Mouse (Mus musculus) lung, embryonic 15.5 days (tissue): ENCODE data around the gene Mcm9. TPM values are rescaled to one million over a fixed set of nuclear protein-coding genes. Genes with fewer than 3 reads are reported as not detected.

Experiments
- ATAC-seq: fragments of 200-750 bp; cut with Nextera tagmentation; 2 replicates; pipeline ENCODE4 v1.8.0; 2017; ENCODE audit warnings: moderate number of reproducible peaks, borderline replicate concordance; ENCODE audit not compliant: low FRiP score, low TSS enrichment; ENCODE audit errors: extremely low read depth
- H3K27ac ChIP-seq: fragments of 300-500 bp; sonication (generic); 2 replicates; pipeline ENCODE4 v1.5.1; 2015; ENCODE audit warnings: moderate library complexity, mild to moderate bottlenecking, inconsistent platforms
- H3K27me3 ChIP-seq: fragments of 300-500 bp; sonication (generic); 2 replicates; pipeline ENCODE4 v1.6.1; 2015; ENCODE audit warnings: inconsistent platforms
- H3K36me3 ChIP-seq: fragments of 300-500 bp; sonication (generic); 2 replicates; pipeline ENCODE4 v1.6.1; 2015; ENCODE audit warnings: inconsistent platforms
- H3K4me1 ChIP-seq: fragments of 300-500 bp; sonication (generic); 2 replicates; pipeline ENCODE4 v1.6.1; 2015; ENCODE audit warnings: inconsistent platforms
- H3K4me2 ChIP-seq: fragments of 300-500 bp; sonication (generic); 2 replicates; pipeline ENCODE4 v1.6.1; 2015; ENCODE audit warnings: inconsistent platforms, mild to moderate bottlenecking, moderate library complexity
- H3K4me3 ChIP-seq: fragments of 300-500 bp; sonication (generic); 2 replicates; pipeline ENCODE4 v1.5.1; 2015; ENCODE audit warnings: mild to moderate bottlenecking, inconsistent platforms
- H3K9ac ChIP-seq: fragments of 300-500 bp; sonication (generic); 2 replicates; pipeline ENCODE4 v1.6.1; 2015; ENCODE audit warnings: inconsistent platforms
- H3K9me3 ChIP-seq: fragments of 300-500 bp; sonication (generic); 2 replicates; pipeline ENCODE4 v1.6.1; 2016; ENCODE audit warnings: inconsistent platforms
- WGBS: fragments of 180-500 bp; shearing (Covaris S2); methylation state at CpG from one replicate; pipeline ENCODE4 v1.1.7; 2015; 5-methylcytosine and 5-hydroxymethylcytosine counted together
- polyA plus RNA-seq: library from polyadenylated mRNA; unstranded; fragments of >200 nt; fragmentation: Nextera tagmentation; extraction: Ambion mirVana; gene quantifications from 2 replicates; pipeline ENCODE4 v1.2.1, GENCODE M21; 2015

Mcm9 gene
- polyA plus RNA-seq, 1 experiment from 2014 or later: 10.1 TPM

GRCm38 (mm10) chr10:53565538-53565937 lies 64.7 kb downstream of the Mcm9 start:
- 82% methylated on average over 2 of the region's 2 CpGs for WGBS
- ATAC-seq: no peak
- Histone ChIP-seq H3K27ac (no peak overlapping the region), H3K9ac (no peak overlapping the region), H3K27me3 (no peaks in the 10 kb centered on the region), H3K4me3 (no peak overlapping the region), H3K9me3 (no peaks in the 10 kb centered on the region), H3K4me2 (no peak overlapping the region), H3K4me1 (no peaks in the 10 kb centered on the region), H3K36me3 (no peaks in the 10 kb centered on the region)

DNA sequence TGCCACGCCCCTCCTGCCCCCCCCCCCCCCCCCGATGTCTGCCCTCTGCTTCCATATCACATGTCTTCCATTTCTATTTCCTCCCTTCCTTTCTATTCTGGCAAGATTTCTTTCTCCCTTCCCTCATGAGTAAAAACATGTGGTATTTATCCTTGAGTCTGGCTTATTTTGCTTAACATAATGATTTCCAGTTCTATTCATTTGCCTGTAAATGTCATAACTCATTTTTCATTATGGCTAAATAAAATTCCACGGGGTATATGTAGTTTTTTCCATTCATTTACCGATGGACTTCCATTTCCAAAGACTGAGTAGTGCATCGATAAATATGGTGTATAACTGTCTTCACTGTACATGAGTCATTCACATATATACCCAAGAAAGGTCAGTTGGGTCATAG lies 68.2 kb downstream of the Mcm9 start:
- Histone ChIP-seq H3K4me3 (no peak overlapping the region), H3K4me1 (no peaks in the 10 kb centered on the region), H3K27ac (no peak overlapping the region), H3K36me3 (no peaks in the 10 kb centered on the region), H3K9ac (no peak overlapping the region), H3K4me2 (no peak overlapping the region), H3K27me3 (no peaks in the 10 kb centered on the region), H3K9me3 (no peaks in the 10 kb centered on the region)
- ATAC-seq: no peak
- WGBS: 87% methylated on average over 5 of the region's 5 CpGs

GRCm38 (mm10) chr10:53537596-53537995 lies 92.6 kb downstream of the Mcm9 start:
- no peak overlapping the region for H3K4me2 ChIP-seq
- H3K27me3 ChIP-seq: no peaks in the 10 kb centered on the region
- 68% methylated on average over 7 of the region's 7 CpGs for WGBS
- no peak for ATAC-seq
- no peak overlapping the region for H3K4me3 ChIP-seq
- H3K9me3 ChIP-seq: no peaks in the 10 kb centered on the region
- no peak overlapping the region for H3K9ac ChIP-seq
- peaks cover 15% of the 10 kb centered on the region for H3K36me3 ChIP-seq
- no peaks in the 10 kb centered on the region for H3K4me1 ChIP-seq
- H3K27ac ChIP-seq: no peak overlapping the region

GRCm38 (mm10) chr10:53532297-53532696 lies 97.9 kb downstream of the Mcm9 start:
- Histone ChIP-seq H3K27ac (no peak overlapping the region), H3K4me1 (no peaks in the 10 kb centered on the region), H3K36me3 (peaks cover under 1% of the 10 kb centered on the region; the same call in 1 of the 2 replicates), H3K4me2 (no peak overlapping the region), H3K9ac (no peak overlapping the region), H3K27me3 (no peaks in the 10 kb centered on the region), H3K4me3 (no peak overlapping the region), H3K9me3 (no peaks in the 10 kb centered on the region)
- ATAC-seq: no peak
- WGBS: 59% methylated on average over 5 of the region's 5 CpGs

DNA sequence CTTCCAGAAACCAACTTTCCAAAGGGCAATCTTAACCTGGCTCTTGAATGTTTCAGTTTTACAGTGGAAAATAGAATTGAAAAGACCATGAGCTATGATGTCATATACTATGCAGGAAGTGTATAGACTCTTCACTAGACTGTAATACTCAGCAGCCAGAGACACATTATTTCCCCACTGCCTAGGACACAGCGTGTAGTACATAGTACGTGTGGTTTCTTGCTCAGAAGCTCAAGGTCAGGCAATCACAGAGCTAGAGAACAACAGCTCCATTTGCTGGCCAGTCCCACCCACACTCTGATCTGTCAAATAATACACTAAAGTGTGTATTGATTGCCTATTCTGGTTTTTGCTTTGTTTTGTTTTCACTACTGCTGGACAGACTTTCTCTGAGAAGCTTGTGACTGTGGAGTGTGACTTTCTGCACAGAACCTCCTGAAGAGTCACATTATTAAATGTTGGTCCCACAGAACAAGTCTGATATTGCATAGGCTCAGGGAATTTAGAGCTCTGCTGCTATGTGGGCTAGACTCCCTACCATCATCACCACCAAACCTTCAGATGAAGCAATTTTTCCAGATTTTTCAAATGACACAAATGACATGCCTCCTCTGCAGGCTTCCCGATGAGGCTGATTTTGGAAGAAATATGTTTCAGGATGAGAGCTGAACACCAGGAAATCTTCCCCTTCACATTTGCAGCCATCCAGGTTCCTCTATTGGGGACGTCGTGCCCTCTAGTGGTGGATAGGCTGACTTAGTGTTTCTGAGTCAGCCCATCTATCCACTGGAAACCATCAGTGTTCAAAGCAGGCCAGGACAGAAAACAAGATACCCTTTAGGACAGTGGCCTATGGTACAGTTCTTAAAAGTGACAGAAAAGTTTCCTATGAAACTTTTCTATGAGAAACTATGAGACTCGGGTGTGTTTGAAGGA lies 102.1 kb downstream of the Mcm9 start:
- WGBS: 24% methylated on average over 6 of the region's 6 CpGs

GRCm38 (mm10) chr10:53527344-53527743 lies 102.9 kb downstream of the Mcm9 start:
- Histone ChIP-seq H3K4me2 (no peak overlapping the region), H3K4me3 (no peak overlapping the region), H3K9me3 (no peaks in the 10 kb centered on the region), H3K27me3 (no peaks in the 10 kb centered on the region), H3K27ac (no peak overlapping the region), H3K9ac (no peak overlapping the region), H3K4me1 (no peaks in the 10 kb centered on the region), H3K36me3 (no peaks in the 10 kb centered on the region)
- 85% methylated on average over 3 of the region's 3 CpGs for WGBS
- ATAC-seq: no peak

More for the DNA sequence above, 102.1 kb downstream of the Mcm9 start:
- Histone ChIP-seq H3K9me3 (no peaks in the 10 kb centered on the region), H3K9ac (no peak overlapping the region), H3K27me3 (no peaks in the 10 kb centered on the region), H3K4me3 (no peak overlapping the region), H3K4me1 (no peaks in the 10 kb centered on the region), H3K36me3 (no peaks in the 10 kb centered on the region), H3K27ac (no peak overlapping the region), H3K4me2 (no peak overlapping the region)
- peak; percentile 80; the same call in 1 of the 2 replicates for ATAC-seq

GRCm38 (mm10) chr10:53526350-53526749 lies 103.9 kb downstream of the Mcm9 start:
- ATAC-seq: no peak
- no peaks in the 10 kb centered on the region for H3K27me3 ChIP-seq
- no peaks in the 10 kb centered on the region for H3K36me3 ChIP-seq
- H3K4me2 ChIP-seq: no peak overlapping the region
- H3K9me3 ChIP-seq: no peaks in the 10 kb centered on the region
- no peak overlapping the region for H3K9ac ChIP-seq
- no peak overlapping the region for H3K27ac ChIP-seq
- no peak overlapping the region for H3K4me3 ChIP-seq
- no peaks in the 10 kb centered on the region for H3K4me1 ChIP-seq
- WGBS: 74% methylated on average over 2 of the region's 2 CpGs

- 66% methylated on average over 3 of the region's 3 CpGs for WGBS
- H3K9me3 ChIP-seq: no peaks in the 10 kb centered on the region
- no peaks in the 10 kb centered on the region for H3K36me3 ChIP-seq
- no peaks in the 10 kb centered on the region for H3K4me1 ChIP-seq
- no peak for ATAC-seq
- no peaks in the 10 kb centered on the region for H3K27me3 ChIP-seq
- H3K27ac ChIP-seq: no peak overlapping the region
- H3K4me3 ChIP-seq: no peak overlapping the region
- H3K9ac ChIP-seq: no peak overlapping the region
- no peak overlapping the region for H3K4me2 ChIP-seq
Measured at GRCm38 (mm10) chr10:53525265-53525976, 104.8 kb downstream of the Mcm9 start.

- Histone ChIP-seq H3K4me2 (no peak overlapping the region; the same call in 1 of the 2 replicates), H3K27me3 (no peaks in the 10 kb centered on the region), H3K9ac (no peak overlapping the region), H3K4me3 (no peak overlapping the region), H3K9me3 (no peaks in the 10 kb centered on the region), H3K36me3 (no peaks in the 10 kb centered on the region), H3K27ac (peak overlapping the region; percentile 72), H3K4me1 (peaks cover 24% of the 10 kb centered on the region)
- 37% methylated on average over 14 of the region's 14 CpGs for WGBS
- ATAC-seq: peak; percentile 44; the same call in 1 of the 2 replicates
Measured at GRCm38 (mm10) chr10:53519068-53519954, 110.9 kb downstream of the Mcm9 start.

- no peaks in the 10 kb centered on the region for H3K27me3 ChIP-seq
- 47% methylated on average over 8 of the region's 8 CpGs for WGBS
- H3K4me3 ChIP-seq: no peak overlapping the region
- H3K9ac ChIP-seq: no peak overlapping the region
- no peaks in the 10 kb centered on the region for H3K36me3 ChIP-seq
- 0 out of 2 replicates have a peak, but pooled peaks have one; percentile 21 for ATAC-seq
- no peaks in the 10 kb centered on the region for H3K9me3 ChIP-seq
- no peak overlapping the region for H3K4me2 ChIP-seq
- H3K4me1 ChIP-seq: peaks cover 24% of the 10 kb centered on the region
- peak overlapping the region; percentile 72 for H3K27ac ChIP-seq
Measured at GRCm38 (mm10) chr10:53518599-53518913, 111.7 kb downstream of the Mcm9 start.

- ATAC-seq: no peak
- Histone ChIP-seq H3K27ac (peak overlapping the region; percentile 72), H3K36me3 (no peaks in the 10 kb centered on the region), H3K4me1 (peaks cover 24% of the 10 kb centered on the region), H3K4me2 (no peak overlapping the region), H3K4me3 (no peak overlapping the region), H3K27me3 (no peaks in the 10 kb centered on the region), H3K9me3 (no peaks in the 10 kb centered on the region), H3K9ac (no peak overlapping the region)
- 64% methylated on average over 14 of the region's 14 CpGs for WGBS
Measured at GRCm38 (mm10) chr10:53517770-53518598, 112.3 kb downstream of the Mcm9 start.
